Mouse (Mus musculus) thymus, postnatal 4 days (tissue): ENCODE data around the gene Ifna5.
A peak's percentile ranks its signal among the peaks of the same experiment; 100 is the strongest.

Experiments used
- DNase-seq: peaks from one replicate; pipeline ENCODE4 v3.0.0; 2021

The Ifna5 gene

DNA sequence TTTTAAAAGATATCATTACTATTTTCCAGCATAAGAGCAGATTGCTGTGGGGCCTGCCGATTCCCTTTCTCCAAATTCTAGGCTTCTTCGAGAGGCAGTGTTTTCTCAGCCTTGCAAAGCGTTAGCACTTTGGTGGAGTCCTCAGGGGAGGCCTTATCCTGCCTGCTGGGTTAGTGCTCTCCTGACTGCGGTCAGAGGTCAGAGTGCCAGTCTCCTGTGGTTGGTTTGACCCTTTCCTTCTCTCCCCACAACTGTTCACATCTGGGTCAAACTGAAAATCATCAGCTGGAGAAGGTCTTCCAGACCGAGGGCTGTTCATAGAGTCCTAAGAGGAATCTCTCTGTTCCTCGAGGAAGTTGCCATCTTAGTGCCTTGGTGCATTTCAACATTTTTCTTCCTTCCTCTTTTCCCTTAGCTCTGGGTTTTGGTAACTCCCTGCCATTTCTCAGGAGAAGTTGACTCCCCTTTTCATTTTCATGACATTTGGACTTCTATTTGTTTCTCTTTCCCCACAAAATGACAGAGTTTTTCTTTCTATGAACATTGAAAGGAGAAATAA, 29.8 kb downstream of the Ifna5 start:
- DNase-seq: no peak

DNA sequence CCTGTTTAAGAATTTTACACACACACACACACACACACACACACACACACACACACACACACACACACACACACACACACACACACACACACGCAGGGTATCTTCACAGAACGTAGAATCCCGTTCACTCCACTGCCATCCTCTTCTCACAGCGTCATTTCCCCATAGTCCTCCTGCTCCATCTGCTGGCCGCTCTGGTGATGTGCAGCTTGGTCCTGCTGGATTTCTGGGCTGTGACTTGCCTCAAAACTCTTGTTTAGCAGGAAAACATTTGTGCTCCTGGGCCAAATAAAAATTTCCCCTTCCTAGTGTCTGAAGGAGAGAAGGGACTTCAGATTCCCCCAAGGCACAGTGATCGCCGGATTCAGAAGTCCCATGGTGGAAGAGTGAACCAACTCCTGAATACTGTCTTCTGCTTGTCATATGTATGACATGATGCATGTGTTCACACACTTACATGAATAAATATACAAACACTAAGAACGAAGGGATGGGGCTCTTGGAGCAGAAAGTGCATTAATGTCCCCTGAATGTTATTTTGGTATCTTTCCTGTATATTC, 32.1 kb downstream of the Ifna5 start:
- peak; percentile 90 for DNase-seq

DNA sequence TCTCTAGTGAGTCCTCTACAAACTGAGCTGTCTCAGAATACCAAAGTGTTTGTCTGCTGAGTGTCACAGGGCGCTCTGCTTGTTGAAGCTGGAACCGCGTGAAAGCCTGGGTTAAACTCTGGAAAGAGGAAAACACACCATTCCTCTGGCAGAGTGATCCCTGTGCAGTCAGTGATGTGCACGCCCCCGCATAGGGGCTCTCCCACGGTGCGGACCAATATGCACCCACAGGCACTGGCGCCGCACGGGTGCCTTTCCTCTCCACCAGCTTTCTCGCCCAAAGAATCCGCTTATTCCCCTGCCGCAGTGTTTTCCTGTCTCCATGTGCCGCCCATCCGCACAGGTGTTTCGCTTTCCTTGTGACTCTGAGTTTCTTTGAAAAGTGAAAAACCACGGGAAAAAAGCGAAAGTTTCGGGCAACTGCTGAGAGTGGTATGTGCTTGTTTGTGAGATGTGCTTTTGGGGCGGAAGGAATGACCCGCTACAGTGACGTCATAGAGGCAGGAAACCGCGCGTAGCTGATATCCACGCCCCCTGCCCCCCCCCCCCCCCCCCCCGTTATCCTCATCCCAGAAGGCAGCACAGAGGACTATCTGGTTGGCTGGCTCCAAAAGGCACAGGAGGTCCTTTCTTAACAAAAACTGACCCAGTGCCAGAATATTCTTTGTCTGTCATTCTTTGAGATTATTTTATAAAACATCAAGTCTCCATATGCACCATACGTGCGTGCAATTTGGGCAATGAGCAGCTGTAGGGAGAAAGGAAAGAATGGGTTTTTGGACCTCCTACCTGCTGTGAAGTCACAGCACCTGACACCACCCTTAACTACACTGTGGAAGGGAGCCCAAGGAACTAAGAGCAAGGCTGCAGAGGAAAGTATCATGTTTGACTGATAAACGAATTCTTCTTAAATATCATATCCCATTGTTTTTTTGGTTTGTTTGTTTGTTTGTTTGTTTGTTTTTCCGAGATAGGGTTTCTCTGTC, 32.9 kb downstream of the Ifna5 start:
- peak; percentile 70 for DNase-seq

DNA sequence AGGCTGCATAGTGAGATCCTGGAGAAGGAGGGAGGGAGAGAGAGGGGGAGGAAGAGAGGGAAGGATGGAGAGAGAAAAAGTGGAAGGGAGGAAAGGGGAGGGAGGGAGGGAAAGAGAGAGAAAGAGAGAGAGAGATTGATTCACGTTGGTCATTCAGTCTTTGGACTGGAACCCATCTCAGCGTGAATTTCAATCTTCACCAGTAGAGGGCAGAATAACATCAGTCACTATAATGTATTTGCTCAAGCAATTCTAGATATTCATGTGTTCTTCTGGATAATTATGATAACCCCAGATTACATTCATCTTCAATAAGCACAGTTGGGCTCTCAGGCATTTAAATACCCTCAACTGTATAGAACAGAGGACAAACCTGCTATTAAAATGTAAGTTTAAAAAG, 37.4 kb downstream of the Ifna5 start:
- DNase-seq: no peak

DNA sequence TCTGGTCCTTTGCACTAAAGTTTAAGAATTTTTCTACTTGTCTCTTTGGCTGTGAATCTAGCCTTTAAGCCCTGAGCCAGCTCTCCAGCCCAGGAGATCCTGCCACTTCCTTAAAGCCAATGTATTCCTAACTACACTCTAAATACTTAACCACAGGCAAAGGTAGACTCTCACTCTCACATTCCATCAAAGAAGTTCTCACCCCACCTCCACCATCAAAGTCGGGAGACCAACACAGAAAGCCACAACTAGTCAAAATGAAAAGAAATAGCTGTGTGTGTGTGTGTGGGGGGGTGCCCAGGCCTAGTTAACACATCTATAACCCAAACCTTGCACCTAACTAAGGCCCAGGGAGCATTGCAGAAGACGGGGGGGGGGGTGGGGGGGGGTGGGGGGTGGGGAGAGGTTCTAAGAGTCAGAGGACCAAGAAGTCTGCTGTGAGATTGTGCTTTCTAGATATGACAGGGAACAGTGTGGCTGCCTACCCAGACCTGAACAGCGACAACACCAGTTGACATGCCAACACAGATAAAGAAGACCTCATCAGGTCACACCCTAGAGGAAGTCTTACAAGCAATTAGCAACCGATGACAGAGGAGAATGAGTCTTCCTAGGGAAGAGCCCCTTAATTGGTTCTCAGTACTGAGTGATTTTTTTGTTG, 40.2 kb downstream of the Ifna5 start:
- no peak for DNase-seq

DNA sequence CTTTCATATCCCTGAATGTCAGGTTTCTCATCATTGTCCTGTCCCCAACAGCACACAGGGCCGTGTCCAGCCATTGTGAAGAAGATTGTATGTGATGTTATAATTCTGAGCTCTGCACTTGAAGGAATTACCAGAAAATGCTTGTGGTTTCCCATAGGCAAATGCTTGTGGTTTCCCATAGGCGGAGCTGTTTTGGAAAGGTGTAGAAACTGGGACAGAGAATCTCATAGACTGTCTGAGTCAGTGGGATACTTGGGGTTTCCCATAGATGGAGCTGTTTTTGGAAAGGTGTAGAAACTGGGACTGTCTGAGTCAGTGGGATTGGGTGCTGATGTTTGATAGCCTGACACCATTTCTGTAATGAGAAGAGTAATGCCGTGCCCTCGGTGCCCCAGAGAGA, 41.2 kb downstream of the Ifna5 start:
- DNase-seq: no peak

DNA sequence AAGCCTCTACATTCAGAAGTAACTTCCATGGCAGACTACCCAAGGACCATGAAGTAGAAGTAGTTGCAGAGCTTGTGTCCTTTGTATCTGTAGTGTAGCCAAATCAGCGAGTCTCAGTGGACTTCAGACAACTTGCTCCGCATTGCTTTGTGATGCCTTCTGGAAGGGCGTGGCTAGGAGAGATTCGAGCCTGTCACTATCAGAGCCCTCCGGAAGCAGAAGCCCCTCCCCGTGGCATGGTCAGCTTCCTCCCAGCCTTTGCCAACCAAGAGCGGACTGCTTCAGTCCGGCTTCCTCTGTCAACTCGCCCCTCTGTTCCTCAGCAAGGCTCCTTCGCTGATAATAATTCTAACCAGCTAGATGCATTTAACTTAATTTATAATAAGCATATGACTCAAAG, 42.9 kb downstream of the Ifna5 start:
- peak; percentile 30 for DNase-seq

DNA sequence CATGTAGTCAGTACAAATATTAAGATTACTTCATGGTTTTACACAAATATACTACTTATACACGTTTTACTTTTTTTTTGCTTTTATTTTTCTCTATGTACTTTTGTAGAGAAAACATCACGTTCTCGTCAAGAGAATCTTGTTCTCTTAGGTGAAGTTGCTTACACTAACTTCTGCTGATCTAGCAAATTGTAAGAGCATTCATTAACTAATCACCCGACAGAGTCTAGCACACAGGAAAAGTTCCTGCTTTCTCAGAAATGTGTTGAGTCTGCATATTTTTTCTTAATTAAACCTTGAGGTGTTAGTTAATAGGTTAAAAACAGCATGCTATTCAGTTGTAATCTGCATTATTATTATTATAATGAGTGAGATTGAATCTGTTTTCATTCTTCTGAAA, 43.4 kb downstream of the Ifna5 start:
- DNase-seq: no peak

DNA sequence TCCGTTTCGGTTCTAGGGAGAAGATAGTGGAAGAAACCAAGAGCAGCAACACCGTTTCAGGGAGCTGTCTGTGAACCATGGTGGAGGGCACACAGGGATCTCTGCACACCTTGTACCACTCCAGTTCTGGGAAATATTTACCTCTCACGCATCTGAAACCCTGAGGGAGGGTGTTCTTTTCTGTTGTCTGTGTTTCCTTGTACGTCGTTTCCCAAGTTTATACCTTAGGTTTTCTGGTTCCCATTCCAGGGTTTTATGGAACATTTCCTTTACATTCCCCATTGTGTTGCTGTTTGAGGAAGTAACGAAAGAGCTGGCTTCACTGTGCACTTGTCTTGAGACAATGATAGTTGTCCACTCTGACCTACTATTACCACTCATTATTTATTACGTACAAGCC, 44.8 kb downstream of the Ifna5 start, which contains the start of gene Ifne:
Gene Ifne, minus strand, starts transcription at position 101 of the 400 bp plus-strand sequence.
- no peak for DNase-seq
